Mouse (Mus musculus): ENCODE results near the gene Hoxa10. TPM values are rescaled to one million over a fixed set of nuclear protein-coding genes. Genes with fewer than 3 reads are reported as not detected.
A peak's percentile ranks its signal among the peaks of the same experiment; 100 is the strongest.

Hoxa10 gene
- polyA plus RNA-seq, 1 experiment from 2014 or later: 79.4 TPM

DNA sequence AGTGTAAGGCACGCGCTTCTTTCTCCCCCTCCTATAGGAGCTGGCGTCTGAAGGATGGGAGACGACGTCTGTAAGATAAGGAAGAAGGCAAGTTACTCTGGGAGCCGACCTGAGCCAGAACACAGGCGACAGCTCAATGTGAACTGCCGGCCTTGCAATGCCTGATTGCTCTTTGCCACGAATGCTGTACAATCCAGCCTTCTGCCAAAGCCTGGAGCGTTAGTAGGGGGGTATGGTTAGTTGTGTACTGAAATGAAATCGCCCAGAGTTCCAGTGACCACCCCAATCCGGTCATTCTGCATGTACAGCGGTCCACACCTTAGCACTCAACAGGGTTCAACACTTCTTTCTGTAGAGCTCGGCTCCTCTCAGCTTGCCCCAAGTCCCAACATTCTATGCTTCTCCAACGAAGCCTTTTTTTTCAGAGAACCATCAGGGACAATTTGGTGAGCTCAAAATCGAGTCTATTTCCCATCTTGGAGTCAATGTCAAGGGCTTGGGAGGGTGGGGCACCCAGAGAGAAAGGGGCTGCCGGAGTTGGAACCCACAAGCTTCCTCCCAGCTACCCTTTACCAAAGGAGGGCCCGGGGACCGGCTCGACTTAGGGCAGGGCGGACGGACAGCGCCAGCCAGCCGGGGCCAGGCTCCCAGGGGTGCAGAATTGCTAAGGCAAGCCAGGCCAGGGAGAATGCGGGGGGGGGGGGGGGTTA lies 18.6 kb upstream of the Hoxa10 start:
- no peak overlapping the region for H3K4me2 ChIP-seq (ENCODE audit: low read depth, low read length)
- no peak for ATAC-seq (ENCODE audit: low read depth)
- H3K9me3 ChIP-seq (ENCODE audit: control insufficient read depth, low read length): no peaks in the 10 kb centered on the region
- H3K9ac ChIP-seq (replicated peaks; ENCODE audit: low read depth, low read length): no peak overlapping the region
- 1% methylated on average over 24 of the region's 25 CpGs for WGBS
- H3K4me3 ChIP-seq (ENCODE audit: low read depth, low read length): 0 out of 2 replicates have a peak overlapping the region, but pooled peaks have one; percentile 12
- no peak overlapping the region for H3K27ac ChIP-seq (ENCODE audit: low read depth, low read length)
- no peaks in the 10 kb centered on the region for H3K36me3 ChIP-seq (ENCODE audit: control insufficient read depth, insufficient read depth, low read length)
- H3K27me3 ChIP-seq (ENCODE audit: control insufficient read depth, insufficient read depth, low read length): peaks cover 42% of the 10 kb centered on the region
- H3K4me1 ChIP-seq (ENCODE audit: control insufficient read depth, insufficient read depth, low read length): 0 out of 2 replicates have a peak, but pooled peaks cover 4% of the 10 kb centered on the region

DNA sequence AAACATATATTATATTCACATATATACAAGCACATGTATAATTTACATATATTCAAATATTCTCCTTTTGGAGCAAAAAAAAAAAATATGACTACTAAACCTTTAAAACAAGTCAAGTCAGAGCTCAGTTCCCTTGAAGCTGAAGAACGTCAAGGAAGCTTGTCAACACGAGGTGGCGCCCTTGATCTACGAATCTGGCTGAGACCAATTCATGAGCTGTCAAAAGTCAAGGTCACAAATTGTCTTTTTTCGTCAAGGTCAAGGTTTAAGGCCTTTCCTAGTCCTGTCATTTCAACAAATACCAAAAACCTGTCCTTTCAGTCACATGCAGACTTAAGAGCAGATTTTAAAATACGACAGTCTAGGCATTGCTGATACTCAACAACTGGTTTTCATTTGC lies 16.3 kb upstream of the Hoxa10 start:
- H3K9ac ChIP-seq (replicated peaks; ENCODE audit: low read depth, low read length): no peak overlapping the region
- no peaks in the 10 kb centered on the region for H3K9me3 ChIP-seq (ENCODE audit: control insufficient read depth, low read length)
- 0 out of 2 replicates have a peak, but pooled peaks cover 4% of the 10 kb centered on the region for H3K4me1 ChIP-seq (ENCODE audit: control insufficient read depth, insufficient read depth, low read length)
- H3K4me3 ChIP-seq (ENCODE audit: low read depth, low read length): no peak overlapping the region
- H3K36me3 ChIP-seq (ENCODE audit: control insufficient read depth, insufficient read depth, low read length): no peaks in the 10 kb centered on the region
- no peak overlapping the region for H3K27ac ChIP-seq (ENCODE audit: low read depth, low read length)
- peaks cover 36% of the 10 kb centered on the region for H3K27me3 ChIP-seq (ENCODE audit: control insufficient read depth, insufficient read depth, low read length)
- no peak overlapping the region for H3K4me2 ChIP-seq (ENCODE audit: low read depth, low read length)
- no peak for ATAC-seq (ENCODE audit: low read depth)
- whole genome bisulfite sequencing: under 1% methylated on average over 6 of the region's 6 CpGs

DNA sequence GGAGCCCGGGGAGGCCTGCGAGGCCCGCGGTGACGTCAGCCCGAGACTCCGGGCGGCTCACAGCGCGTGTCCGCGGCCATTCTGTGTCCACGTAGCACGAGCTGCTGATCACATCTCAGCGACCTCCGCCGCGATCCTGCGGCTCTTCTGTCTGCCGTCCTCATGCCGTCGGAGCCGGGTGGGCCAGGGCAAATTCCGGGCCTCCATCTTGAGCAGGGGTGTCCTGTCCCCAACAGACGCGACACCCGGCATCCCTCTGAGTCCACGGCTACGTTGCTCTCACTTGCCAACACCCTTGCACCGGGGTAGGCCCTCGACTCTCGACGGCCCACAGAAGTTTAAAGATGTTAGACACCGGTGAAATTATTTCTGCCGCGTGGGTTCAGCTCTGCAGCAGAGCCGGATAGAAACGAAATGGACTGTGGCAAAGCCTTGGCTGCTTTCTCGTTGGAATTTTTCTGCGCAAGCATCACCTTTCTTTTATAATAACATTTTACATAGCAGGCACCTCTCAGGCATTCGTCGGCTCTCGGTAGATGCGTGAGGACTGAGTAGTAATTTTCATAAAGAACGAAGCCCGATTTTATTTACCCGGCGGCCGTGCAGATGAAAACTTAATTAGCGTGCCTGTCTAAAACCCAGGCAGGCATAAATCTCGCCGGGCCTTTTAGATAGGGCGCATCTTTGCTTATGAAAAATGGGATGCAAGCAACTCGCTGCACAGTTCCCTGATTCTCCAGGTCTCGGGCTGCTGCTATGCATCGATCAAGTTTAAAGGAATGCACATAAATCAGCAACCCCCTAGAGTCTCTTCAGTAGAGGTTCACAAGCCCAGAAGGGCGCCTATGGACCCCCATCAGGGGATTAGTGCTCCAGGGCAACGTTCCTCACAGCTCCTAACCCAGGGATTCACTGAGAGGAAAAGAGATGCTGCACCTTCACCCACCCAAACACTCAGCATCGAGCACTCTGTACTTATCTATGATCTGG lies 13.2 kb upstream of the Hoxa10 start:
- WGBS: under 1% methylated on average over 59 of the region's 59 CpGs
- Histone ChIP-seq H3K9ac (replicated peaks; ENCODE audit: low read depth, low read length) (no peak overlapping the region), H3K27me3 (ENCODE audit: control insufficient read depth, insufficient read depth, low read length) (peaks cover 47% of the 10 kb centered on the region), H3K4me3 (ENCODE audit: low read depth, low read length) (peak overlapping the region; percentile 9; the same call in 1 of the 2 replicates), H3K4me1 (ENCODE audit: control insufficient read depth, insufficient read depth, low read length) (no peaks in the 10 kb centered on the region), H3K9me3 (ENCODE audit: control insufficient read depth, low read length) (no peaks in the 10 kb centered on the region), H3K36me3 (ENCODE audit: control insufficient read depth, insufficient read depth, low read length) (no peaks in the 10 kb centered on the region), H3K4me2 (ENCODE audit: low read depth, low read length) (peak overlapping the region; percentile 23; the same call in 1 of the 2 replicates), H3K27ac (ENCODE audit: low read depth, low read length) (peak overlapping the region; percentile 67; the same call in 1 of the 2 replicates)
- 0 out of 2 replicates have a peak, but pooled peaks have one; percentile 40 for ATAC-seq (ENCODE audit: low read depth)

DNA sequence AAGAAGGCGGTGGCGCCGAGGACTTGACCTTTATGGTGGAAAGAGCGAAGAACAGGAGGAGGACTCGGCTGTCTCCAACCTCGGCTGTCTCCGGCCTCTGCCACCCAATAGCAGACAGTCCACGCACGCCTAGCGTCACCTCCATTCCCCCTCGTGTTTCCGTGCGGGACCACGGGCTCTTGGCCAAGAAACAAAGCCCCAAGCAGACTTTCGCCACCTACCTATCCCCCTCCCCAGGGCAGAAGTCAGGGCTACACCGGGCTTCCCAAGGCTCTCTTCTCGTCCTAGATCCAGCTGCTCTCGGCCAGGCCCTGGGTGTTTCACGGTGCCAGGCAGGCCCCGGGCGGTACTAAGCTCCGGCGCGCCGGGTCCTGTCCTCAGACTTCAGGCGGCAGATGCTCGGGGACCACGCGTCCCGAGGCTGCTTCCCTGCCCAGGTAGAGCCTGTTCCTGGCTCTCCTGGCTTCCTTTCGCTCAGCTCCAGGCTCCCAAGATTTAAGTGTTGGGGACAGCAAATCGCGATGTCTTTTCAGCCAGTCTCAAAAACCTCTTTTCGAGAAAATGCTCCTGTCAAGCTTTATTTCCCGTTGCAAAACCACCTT lies 12.2 kb upstream of the Hoxa10 start:
- whole genome bisulfite sequencing: 1% methylated on average over 35 of the region's 35 CpGs
- ATAC-seq (ENCODE audit: low read depth): 0 out of 2 replicates have a peak, but pooled peaks have one; percentile 29
- Histone ChIP-seq H3K4me2 (ENCODE audit: low read depth, low read length) (peak overlapping the region; percentile 23; the same call in 1 of the 2 replicates), H3K4me1 (ENCODE audit: control insufficient read depth, insufficient read depth, low read length) (no peaks in the 10 kb centered on the region), H3K9ac (replicated peaks; ENCODE audit: low read depth, low read length) (no peak overlapping the region), H3K27me3 (ENCODE audit: control insufficient read depth, insufficient read depth, low read length) (peaks cover 41% of the 10 kb centered on the region), H3K9me3 (ENCODE audit: control insufficient read depth, low read length) (no peaks in the 10 kb centered on the region), H3K36me3 (ENCODE audit: control insufficient read depth, insufficient read depth, low read length) (no peaks in the 10 kb centered on the region), H3K4me3 (ENCODE audit: low read depth, low read length) (peak overlapping the region; percentile 9; the same call in 1 of the 2 replicates), H3K27ac (ENCODE audit: low read depth, low read length) (peak overlapping the region; percentile 67; the same call in 1 of the 2 replicates)

DNA sequence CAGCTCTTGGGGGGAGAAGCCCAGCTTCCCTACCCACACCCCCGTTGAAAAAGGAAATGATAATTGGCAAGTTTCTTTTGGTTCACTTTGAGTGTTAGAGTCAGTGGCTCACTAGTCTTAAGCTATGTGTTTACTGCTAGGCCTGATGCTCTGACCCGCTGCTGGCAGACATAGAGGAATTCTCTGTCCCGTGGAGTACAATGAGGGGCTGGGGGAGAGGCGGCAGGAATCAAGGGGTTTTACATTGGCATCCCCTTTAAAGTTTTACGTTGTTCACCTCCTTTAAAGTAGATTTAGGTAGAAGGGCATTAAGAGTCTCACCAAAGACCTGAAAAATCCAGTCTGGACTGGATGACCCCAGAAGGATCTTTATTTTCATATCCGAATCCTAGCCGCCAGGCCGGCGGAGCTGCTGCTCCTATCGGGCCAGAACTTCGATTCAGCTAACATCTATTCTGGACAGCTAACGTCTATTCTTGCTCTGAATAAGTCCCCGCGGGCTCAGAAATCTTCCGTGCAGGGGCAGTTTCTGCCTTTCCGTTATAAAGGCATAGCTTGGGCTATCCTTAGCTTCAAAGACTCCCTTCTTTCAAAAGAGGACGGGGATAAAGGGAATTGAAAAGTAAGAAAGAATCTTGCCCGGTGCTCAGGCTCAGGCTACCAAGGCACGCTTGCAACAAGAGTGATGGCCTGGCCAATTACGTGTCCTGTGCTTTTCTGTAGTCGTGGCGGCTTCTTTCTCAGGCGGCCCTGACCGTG lies 11.5 kb upstream of the Hoxa10 start:
- Histone ChIP-seq H3K4me2 (ENCODE audit: low read depth, low read length) (peak overlapping the region; percentile 23; the same call in 1 of the 2 replicates), H3K9ac (replicated peaks; ENCODE audit: low read depth, low read length) (no peak overlapping the region), H3K9me3 (ENCODE audit: control insufficient read depth, low read length) (no peaks in the 10 kb centered on the region), H3K4me3 (ENCODE audit: low read depth, low read length) (no peak overlapping the region; the same call in 1 of the 2 replicates), H3K27ac (ENCODE audit: low read depth, low read length) (no peak overlapping the region), H3K4me1 (ENCODE audit: control insufficient read depth, insufficient read depth, low read length) (no peaks in the 10 kb centered on the region), H3K27me3 (ENCODE audit: control insufficient read depth, insufficient read depth, low read length) (peaks cover 37% of the 10 kb centered on the region), H3K36me3 (ENCODE audit: control insufficient read depth, insufficient read depth, low read length) (no peaks in the 10 kb centered on the region)
- 5% methylated on average over 24 of the region's 24 CpGs for WGBS
- no peak for ATAC-seq (ENCODE audit: low read depth)

DNA sequence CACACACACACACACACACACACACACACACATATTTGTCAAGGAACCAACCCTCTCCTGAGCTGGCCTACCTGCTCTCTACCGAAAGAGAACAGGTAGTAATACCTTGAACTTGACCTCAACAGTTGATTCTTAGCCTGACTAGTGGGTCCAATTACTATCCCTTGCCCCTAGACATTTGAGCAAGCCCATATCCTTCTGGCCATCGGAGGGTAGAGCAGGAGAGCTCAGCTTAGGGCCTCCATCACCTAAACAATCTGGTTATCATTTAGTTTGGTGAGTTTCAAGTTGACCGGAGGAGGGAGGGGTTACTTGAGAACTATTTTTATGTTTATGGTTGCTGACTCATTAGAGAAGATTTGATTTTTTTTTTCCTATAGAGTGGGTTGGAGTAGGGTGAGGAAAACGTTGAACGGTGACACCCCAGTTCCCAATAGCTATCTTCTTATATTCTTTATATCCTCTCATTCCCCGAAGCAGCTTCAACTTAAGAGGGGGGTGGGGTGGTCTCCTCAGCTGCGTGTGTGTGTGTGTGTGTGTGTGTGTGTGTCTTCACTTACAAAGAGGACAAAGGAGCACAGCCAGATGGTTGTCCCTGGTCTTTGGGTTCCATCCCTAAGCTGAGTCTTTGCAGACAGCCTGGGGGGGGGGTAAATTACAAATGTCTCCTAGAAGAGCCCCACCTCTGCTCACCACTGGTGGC lies 10.7 kb upstream of the Hoxa10 start:
- 7% methylated on average over 7 of the region's 7 CpGs for WGBS

DNA sequence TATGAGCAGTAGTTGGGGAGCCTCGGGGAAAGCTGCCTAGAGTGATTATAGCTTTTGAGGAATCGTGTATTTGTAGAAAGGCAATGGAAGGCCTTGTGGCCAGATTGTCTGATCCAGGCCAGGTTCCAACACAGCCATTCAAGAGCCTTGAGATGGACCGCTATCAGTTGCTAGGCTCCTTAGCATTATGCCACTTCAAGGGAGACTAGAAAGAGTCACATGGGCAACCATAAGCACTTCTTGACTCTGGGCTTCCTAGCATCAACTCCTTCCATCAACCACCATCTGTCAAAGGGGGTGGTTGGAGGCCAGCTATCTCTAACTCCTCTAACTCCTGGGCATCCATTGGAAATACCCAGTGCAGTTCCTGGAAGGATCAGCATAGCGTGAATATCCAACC lies 9.2 kb upstream of the Hoxa10 start:
- H3K27me3 ChIP-seq (ENCODE audit: control insufficient read depth, insufficient read depth, low read length): peaks cover 34% of the 10 kb centered on the region
- H3K4me2 ChIP-seq (ENCODE audit: low read depth, low read length): peak overlapping the region; percentile 36
- peak overlapping the region; percentile 12; the same call in 1 of the 2 replicates for H3K27ac ChIP-seq (ENCODE audit: low read depth, low read length)
- 6% methylated on average over 4 of the region's 4 CpGs for WGBS
- no peaks in the 10 kb centered on the region for H3K4me1 ChIP-seq (ENCODE audit: control insufficient read depth, insufficient read depth, low read length)
- ATAC-seq (ENCODE audit: low read depth): no peak
- no peak overlapping the region for H3K9ac ChIP-seq (replicated peaks; ENCODE audit: low read depth, low read length)
- H3K36me3 ChIP-seq (ENCODE audit: control insufficient read depth, insufficient read depth, low read length): no peaks in the 10 kb centered on the region
- H3K9me3 ChIP-seq (ENCODE audit: control insufficient read depth, low read length): no peaks in the 10 kb centered on the region
- H3K4me3 ChIP-seq (ENCODE audit: low read depth, low read length): peak overlapping the region; percentile 7; the same call in 1 of the 2 replicates

More for the DNA sequence above, 10.7 kb upstream of the Hoxa10 start:
- Histone ChIP-seq H3K4me2 (ENCODE audit: low read depth, low read length) (no peak overlapping the region; the same call in 1 of the 2 replicates), H3K27ac (ENCODE audit: low read depth, low read length) (no peak overlapping the region), H3K9me3 (ENCODE audit: control insufficient read depth, low read length) (no peaks in the 10 kb centered on the region), H3K36me3 (ENCODE audit: control insufficient read depth, insufficient read depth, low read length) (no peaks in the 10 kb centered on the region), H3K27me3 (ENCODE audit: control insufficient read depth, insufficient read depth, low read length) (peaks cover 35% of the 10 kb centered on the region), H3K4me1 (ENCODE audit: control insufficient read depth, insufficient read depth, low read length) (no peaks in the 10 kb centered on the region), H3K9ac (replicated peaks; ENCODE audit: low read depth, low read length) (no peak overlapping the region), H3K4me3 (ENCODE audit: low read depth, low read length) (no peak overlapping the region)
- ATAC-seq (ENCODE audit: low read depth): no peak
